Mouse (Mus musculus): ENCODE measurements around the gene Sh2d3c. TPM values are rescaled to one million over a fixed set of nuclear protein-coding genes. Genes with fewer than 3 reads are reported as not detected.

The Sh2d3c gene
- polyA plus RNA-seq, 1 experiment from 2014 or later, result 26.5 TPM

DNA sequence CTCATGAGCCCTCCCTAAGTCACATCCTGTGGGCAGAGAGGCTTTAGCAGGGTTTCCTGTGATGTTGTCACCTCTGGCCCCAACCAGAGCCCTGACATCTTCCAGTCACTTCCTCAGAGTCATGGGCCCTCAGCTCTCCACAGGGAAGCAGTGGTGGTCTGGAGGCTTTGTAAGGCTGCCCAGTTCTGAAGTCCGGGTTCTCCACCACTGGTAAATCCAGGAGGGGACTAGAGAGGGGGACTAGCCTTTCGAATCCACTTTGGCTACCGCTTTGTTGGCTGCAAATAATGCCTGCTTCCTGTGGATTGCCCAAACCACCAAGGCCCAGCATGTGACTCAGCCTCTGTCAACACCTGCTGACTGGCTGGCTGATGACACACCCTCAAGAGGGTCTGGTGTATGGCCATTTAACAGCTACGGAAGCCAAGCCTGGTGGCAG is 5.8 kb upstream of the Sh2d3c start:
- no peaks in the 10 kb centered on the region for H3K36me3 ChIP-seq (ENCODE audit: control insufficient read depth, insufficient read depth, low read length)
- peak overlapping the region; percentile 29; the same call in 1 of the 2 replicates for H3K9ac ChIP-seq (ENCODE audit: low read depth, low read length)
- WGBS, result 37% methylated on average over 4 of the region's 4 CpGs
- H3K4me1 ChIP-seq (ENCODE audit: control insufficient read depth, insufficient read depth, low read length), result peaks cover 25% of the 10 kb centered on the region
- 0 out of 2 replicates have a peak, but pooled peaks have one; percentile 13 for ATAC-seq
- H3K4me3 ChIP-seq (ENCODE audit: low read length), result no peak overlapping the region
- H3K27ac ChIP-seq (ENCODE audit: low read length), result peak overlapping the region; percentile 81
- H3K27me3 ChIP-seq (replicated peaks; ENCODE audit: control insufficient read depth, insufficient read depth, low read length), result no peaks in the 10 kb centered on the region
- H3K9me3 ChIP-seq (ENCODE audit: control insufficient read depth, low read length), result no peaks in the 10 kb centered on the region
- no peak overlapping the region for H3K4me2 ChIP-seq (ENCODE audit: low read depth, low read length)

DNA sequence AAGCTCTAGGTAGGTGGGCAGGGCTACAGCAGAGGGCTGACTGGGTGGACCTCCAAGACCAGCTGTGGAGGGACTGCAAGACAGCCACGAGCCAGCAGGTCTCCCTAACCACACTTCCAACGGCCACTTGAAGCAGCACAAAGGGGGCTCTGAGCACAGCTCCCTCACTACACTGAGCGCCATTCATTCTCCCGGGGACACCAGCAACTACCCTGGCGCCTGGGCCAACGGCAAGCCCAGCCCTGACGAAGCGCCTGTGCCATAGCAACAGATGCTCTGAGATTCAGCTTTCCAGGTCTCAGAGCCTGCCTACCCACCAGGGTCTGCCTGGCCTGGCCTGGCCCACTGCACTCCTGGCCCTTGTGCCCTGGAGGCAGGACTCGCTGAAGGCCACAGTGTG is 2.1 kb upstream of the Sh2d3c start:
- no peak overlapping the region for H3K4me2 ChIP-seq (ENCODE audit: low read depth, low read length)
- no peaks in the 10 kb centered on the region for H3K27me3 ChIP-seq (replicated peaks; ENCODE audit: control insufficient read depth, insufficient read depth, low read length)
- H3K9me3 ChIP-seq (ENCODE audit: control insufficient read depth, low read length), result no peaks in the 10 kb centered on the region
- H3K4me3 ChIP-seq (ENCODE audit: low read length), result no peak overlapping the region
- WGBS, result 62% methylated on average over 9 of the region's 9 CpGs
- H3K9ac ChIP-seq (ENCODE audit: low read depth, low read length), result no peak overlapping the region
- no peaks in the 10 kb centered on the region for H3K36me3 ChIP-seq (ENCODE audit: control insufficient read depth, insufficient read depth, low read length)
- H3K27ac ChIP-seq (ENCODE audit: low read length), result no peak overlapping the region; the same call in 1 of the 2 replicates
- peaks cover 28% of the 10 kb centered on the region for H3K4me1 ChIP-seq (ENCODE audit: control insufficient read depth, insufficient read depth, low read length)
- ATAC-seq, result no peak

GRCm38 (mm10) chr2:32720053-32720452 is 802 bp upstream of the Sh2d3c start:
- 94% methylated on average over 3 of the region's 3 CpGs for WGBS
- Histone ChIP-seq H3K27ac (ENCODE audit: low read length) (no peak overlapping the region), H3K9ac (ENCODE audit: low read depth, low read length) (no peak overlapping the region), H3K27me3 (replicated peaks; ENCODE audit: control insufficient read depth, insufficient read depth, low read length) (no peaks in the 10 kb centered on the region), H3K4me2 (ENCODE audit: low read depth, low read length) (no peak overlapping the region), H3K4me1 (ENCODE audit: control insufficient read depth, insufficient read depth, low read length) (peaks cover 17% of the 10 kb centered on the region), H3K9me3 (ENCODE audit: control insufficient read depth, low read length) (no peaks in the 10 kb centered on the region), H3K36me3 (ENCODE audit: control insufficient read depth, insufficient read depth, low read length) (no peaks in the 10 kb centered on the region), H3K4me3 (ENCODE audit: low read length) (no peak overlapping the region)
- no peak for ATAC-seq

DNA sequence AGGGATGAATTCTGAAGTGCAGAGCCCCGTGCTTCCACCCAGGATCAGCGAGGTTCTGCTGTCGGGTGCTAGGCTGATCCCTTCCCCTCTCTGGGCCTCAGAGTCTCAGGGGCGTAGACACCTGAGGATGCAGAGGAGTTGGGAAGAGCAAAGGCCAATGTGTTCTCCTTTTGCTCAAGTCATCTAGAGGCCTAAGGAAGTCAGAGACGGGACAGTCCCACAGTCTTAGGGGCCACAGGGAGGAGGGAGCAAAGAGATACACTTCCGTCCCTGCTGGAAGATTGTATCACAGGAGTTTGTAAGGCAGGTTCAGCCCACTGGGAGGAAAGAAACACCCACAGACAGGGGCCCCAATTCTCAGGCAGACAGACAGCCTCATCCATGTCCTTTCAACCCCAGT is 1.2 kb downstream of the Sh2d3c start:
- Histone ChIP-seq H3K4me1 (ENCODE audit: control insufficient read depth, insufficient read depth, low read length) (peaks cover 18% of the 10 kb centered on the region), H3K4me2 (ENCODE audit: low read depth, low read length) (peak overlapping the region; percentile 36), H3K36me3 (ENCODE audit: control insufficient read depth, insufficient read depth, low read length) (no peaks in the 10 kb centered on the region), H3K27me3 (replicated peaks; ENCODE audit: control insufficient read depth, insufficient read depth, low read length) (no peaks in the 10 kb centered on the region), H3K27ac (ENCODE audit: low read length) (no peak overlapping the region), H3K9ac (ENCODE audit: low read depth, low read length) (peak overlapping the region; percentile 56; the same call in 1 of the 2 replicates), H3K4me3 (ENCODE audit: low read length) (peak overlapping the region; percentile 15; the same call in 1 of the 2 replicates), H3K9me3 (ENCODE audit: control insufficient read depth, low read length) (no peaks in the 10 kb centered on the region)
- 45% methylated on average over 6 of the region's 6 CpGs for WGBS
- peak; percentile 34; the same call in 1 of the 2 replicates for ATAC-seq

GRCm38 (mm10) chr2:32722581-32722980 is 1.7 kb downstream of the Sh2d3c start:
- H3K27me3 ChIP-seq (replicated peaks; ENCODE audit: control insufficient read depth, insufficient read depth, low read length), result no peaks in the 10 kb centered on the region
- 65% methylated on average over 3 of the region's 3 CpGs for WGBS
- H3K9me3 ChIP-seq (ENCODE audit: control insufficient read depth, low read length), result no peaks in the 10 kb centered on the region
- no peak for ATAC-seq
- H3K4me2 ChIP-seq (ENCODE audit: low read depth, low read length), result peak overlapping the region; percentile 36; the same call in 1 of the 2 replicates
- H3K4me3 ChIP-seq (ENCODE audit: low read length), result no peak overlapping the region
- no peaks in the 10 kb centered on the region for H3K36me3 ChIP-seq (ENCODE audit: control insufficient read depth, insufficient read depth, low read length)
- H3K4me1 ChIP-seq (ENCODE audit: control insufficient read depth, insufficient read depth, low read length), result peaks cover 18% of the 10 kb centered on the region
- no peak overlapping the region for H3K27ac ChIP-seq (ENCODE audit: low read length)
- H3K9ac ChIP-seq (ENCODE audit: low read depth, low read length), result no peak overlapping the region

- no peak for ATAC-seq
- H3K27me3 ChIP-seq (replicated peaks; ENCODE audit: control insufficient read depth, insufficient read depth, low read length), result no peaks in the 10 kb centered on the region
- 84% methylated on average over 4 of the region's 4 CpGs for WGBS
- H3K4me1 ChIP-seq (ENCODE audit: control insufficient read depth, insufficient read depth, low read length), result peaks cover 25% of the 10 kb centered on the region
- H3K9me3 ChIP-seq (ENCODE audit: control insufficient read depth, low read length), result no peaks in the 10 kb centered on the region
- H3K36me3 ChIP-seq (ENCODE audit: control insufficient read depth, insufficient read depth, low read length), result no peaks in the 10 kb centered on the region
- H3K27ac ChIP-seq (ENCODE audit: low read length), result no peak overlapping the region
- H3K4me3 ChIP-seq (ENCODE audit: low read length), result no peak overlapping the region
- no peak overlapping the region for H3K4me2 ChIP-seq (ENCODE audit: low read depth, low read length)
- H3K9ac ChIP-seq (ENCODE audit: low read depth, low read length), result no peak overlapping the region
Observed at GRCm38 (mm10) chr2:32724149-32724548, 3.3 kb downstream of the Sh2d3c start.

DNA sequence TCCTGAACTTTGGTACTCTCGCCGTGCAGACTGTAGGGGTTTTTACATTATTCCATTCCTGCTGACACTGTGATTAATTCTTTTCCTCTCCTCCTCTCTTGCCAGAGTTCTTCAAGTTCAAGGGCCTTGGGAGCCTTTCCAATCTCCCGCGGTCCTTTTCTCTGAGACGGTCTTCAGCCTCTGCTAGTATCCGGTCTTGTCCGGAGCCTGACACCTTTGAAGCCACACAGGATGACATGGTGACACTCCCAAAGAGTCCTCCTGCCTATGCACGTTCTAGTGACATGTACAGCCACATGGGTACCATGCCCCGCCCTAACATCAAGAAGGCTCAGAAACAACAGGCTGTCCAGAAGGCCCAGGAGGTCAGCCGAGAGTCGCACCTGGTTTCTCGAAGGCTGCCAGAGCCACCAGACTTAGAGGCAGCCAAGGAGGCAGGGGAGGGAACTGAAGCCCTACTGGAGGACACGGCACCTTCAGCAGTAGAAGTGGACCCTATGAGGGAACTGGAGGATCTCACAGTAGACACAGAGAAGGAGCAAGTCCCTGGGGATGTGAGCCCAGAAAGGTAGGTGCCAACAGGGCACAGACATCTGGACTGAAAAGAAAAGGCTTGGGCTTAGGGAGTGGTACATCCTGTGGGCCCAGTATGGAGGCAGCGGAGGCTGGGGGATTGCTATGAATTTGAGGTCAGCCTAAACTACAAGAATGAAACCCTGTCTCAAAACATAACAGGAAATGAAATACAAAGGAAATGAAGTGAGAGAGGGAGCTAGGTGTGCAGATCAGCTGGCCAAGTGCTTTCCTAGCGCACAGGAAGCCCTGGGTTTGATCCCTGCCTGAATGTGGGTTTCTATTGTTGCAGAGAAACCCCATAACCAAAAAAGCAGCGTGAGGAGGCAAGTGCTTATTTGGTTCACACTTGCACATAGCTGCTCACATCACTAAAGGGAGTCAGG is 4.3 kb downstream of the Sh2d3c start:
- H3K9me3 ChIP-seq (ENCODE audit: control insufficient read depth, low read length), result no peaks in the 10 kb centered on the region
- H3K4me2 ChIP-seq (ENCODE audit: low read depth, low read length), result no peak overlapping the region
- ATAC-seq, result no peak
- no peak overlapping the region for H3K4me3 ChIP-seq (ENCODE audit: low read length)
- H3K9ac ChIP-seq (ENCODE audit: low read depth, low read length), result peak overlapping the region; percentile 8; the same call in 1 of the 2 replicates
- WGBS, result 69% methylated on average over 16 of the region's 16 CpGs
- no peaks in the 10 kb centered on the region for H3K36me3 ChIP-seq (ENCODE audit: control insufficient read depth, insufficient read depth, low read length)
- no peaks in the 10 kb centered on the region for H3K27me3 ChIP-seq (replicated peaks; ENCODE audit: control insufficient read depth, insufficient read depth, low read length)
- H3K4me1 ChIP-seq (ENCODE audit: control insufficient read depth, insufficient read depth, low read length), result peaks cover 30% of the 10 kb centered on the region
- no peak overlapping the region; the same call in 1 of the 2 replicates for H3K27ac ChIP-seq (ENCODE audit: low read length)

DNA sequence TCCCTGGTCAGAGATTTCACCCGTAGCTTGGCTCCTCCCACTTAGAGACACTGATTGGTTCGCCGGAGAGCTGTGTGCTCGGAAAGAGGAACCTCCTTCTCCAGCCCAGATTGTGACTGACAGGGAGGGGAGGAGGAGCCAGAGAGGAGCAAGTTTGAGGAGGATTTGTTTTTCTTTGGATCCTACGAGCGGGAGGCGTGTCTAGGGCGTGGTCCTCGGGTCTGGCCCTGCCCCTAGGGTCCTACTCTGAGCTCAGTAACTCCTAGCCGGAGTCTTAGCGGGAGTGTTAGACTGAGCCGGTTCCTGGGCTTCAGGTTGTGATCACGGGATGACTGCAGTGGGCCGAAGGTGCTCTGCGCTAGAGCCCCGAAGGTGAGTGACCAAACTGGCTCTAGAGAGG is 6.6 kb downstream of the Sh2d3c start:
- peak; percentile 97 for ATAC-seq
- peak overlapping the region; percentile 62 for H3K9ac ChIP-seq (ENCODE audit: low read depth, low read length)
- WGBS, result 0% methylated on average over 16 of the region's 16 CpGs
- peak overlapping the region; percentile 52 for H3K4me2 ChIP-seq (ENCODE audit: low read depth, low read length)
- H3K4me1 ChIP-seq (ENCODE audit: control insufficient read depth, insufficient read depth, low read length), result peaks cover 27% of the 10 kb centered on the region
- H3K9me3 ChIP-seq (ENCODE audit: control insufficient read depth, low read length), result no peaks in the 10 kb centered on the region
- H3K36me3 ChIP-seq (ENCODE audit: control insufficient read depth, insufficient read depth, low read length), result no peaks in the 10 kb centered on the region
- H3K27me3 ChIP-seq (replicated peaks; ENCODE audit: control insufficient read depth, insufficient read depth, low read length), result no peaks in the 10 kb centered on the region
- peak overlapping the region; percentile 44 for H3K4me3 ChIP-seq (ENCODE audit: low read length)
- H3K27ac ChIP-seq (ENCODE audit: low read length), result no peak overlapping the region; the same call in 1 of the 2 replicates

GRCm38 (mm10) chr2:32728463-32728862 is 7.6 kb downstream of the Sh2d3c start:
- 35% methylated on average over 7 of the region's 7 CpGs for WGBS
- Histone ChIP-seq H3K4me3 (ENCODE audit: low read length) (peak overlapping the region; percentile 44), H3K4me1 (ENCODE audit: control insufficient read depth, insufficient read depth, low read length) (peaks cover 27% of the 10 kb centered on the region), H3K9ac (ENCODE audit: low read depth, low read length) (peak overlapping the region; percentile 62), H3K9me3 (ENCODE audit: control insufficient read depth, low read length) (no peaks in the 10 kb centered on the region), H3K4me2 (ENCODE audit: low read depth, low read length) (peak overlapping the region; percentile 52), H3K27ac (ENCODE audit: low read length) (peak overlapping the region; percentile 45; the same call in 1 of the 2 replicates), H3K27me3 (replicated peaks; ENCODE audit: control insufficient read depth, insufficient read depth, low read length) (no peaks in the 10 kb centered on the region), H3K36me3 (ENCODE audit: control insufficient read depth, insufficient read depth, low read length) (no peaks in the 10 kb centered on the region)
- ATAC-seq, result peak; percentile 14

Measured in intestine, embryonic 16.5 days (tissue).